Mouse (Mus musculus): ENCODE measurements around the gene Pex7. TPM values are rescaled to one million over a fixed set of nuclear protein-coding genes. Genes with fewer than 3 reads are reported as not detected.

Pex7 gene
- polyA plus RNA-seq (2012; rRNA removed; ENCODE audit: low replicate concordance): 34.7 and 40.5 TPM in 2 replicates

GRCm38 (mm10) chr10:19907246-19907804 lies at the start of gene Pex7:
Gene Pex7, minus strand, starts transcription at chr10:19907689.

GRCm38 (mm10) chr10:19934384-19935294 lies 27.1 kb upstream of the Pex7 start, which contains the start of gene Map3k5:
Gene Map3k5, plus strand, starts transcription at chr10:19934472.

GRCm38 (mm10) chr10:19850998-19851691 lies 56.3 kb downstream of the Pex7 start, which contains the start of gene Slc35d3:
Gene Slc35d3, minus strand, starts transcription at chr10:19851459.

Other genes starting within 250 kb of the Pex7 start
- 0.36 TPM in 1 of 2 replicates, not detected in the other for gene Il20ra, start 195.1 kb downstream of the Pex7 start, polyA plus RNA-seq (2012; rRNA removed; ENCODE audit: low replicate concordance)
- gene Slc35d3, start 56.2 kb downstream of the Pex7 start, polyA plus RNA-seq (2012; rRNA removed; ENCODE audit: low replicate concordance): 0.45 and 1.1 TPM in 2 replicates
- gene Map3k5, start 26.8 kb upstream of the Pex7 start, polyA plus RNA-seq (2012; rRNA removed; ENCODE audit: low replicate concordance): 4.9 and 6.6 TPM in 2 replicates
- gene Map7, start 240.8 kb upstream of the Pex7 start, polyA plus RNA-seq (2012; rRNA removed; ENCODE audit: low replicate concordance): 3.2 and 6.1 TPM in 2 replicates

All from mammary gland, adult 2 months (tissue).